Mouse (Mus musculus) cortical plate, adult 2 months (tissue): ENCODE measurements around the gene Smad9.

Experiments
- CTCF ChIP-seq: fragments of 200-500 bp; IDR thresholded peaks from 2 replicates; pipeline ENCODE4 v1.5.1; 2011; ENCODE audit warnings: mild to moderate bottlenecking, control low read depth, low read length; ENCODE audit not compliant: insufficient read depth; ENCODE audit errors: extremely low read depth
- POLR2A ChIP-seq: fragments of 200-500 bp; IDR thresholded peaks from 2 replicates; pipeline ENCODE4 v1.6.1; 2011; ENCODE audit warnings: mild to moderate bottlenecking, low read length, control low read depth; ENCODE audit not compliant: insufficient read depth; ENCODE audit errors: extremely low read depth

DNA sequence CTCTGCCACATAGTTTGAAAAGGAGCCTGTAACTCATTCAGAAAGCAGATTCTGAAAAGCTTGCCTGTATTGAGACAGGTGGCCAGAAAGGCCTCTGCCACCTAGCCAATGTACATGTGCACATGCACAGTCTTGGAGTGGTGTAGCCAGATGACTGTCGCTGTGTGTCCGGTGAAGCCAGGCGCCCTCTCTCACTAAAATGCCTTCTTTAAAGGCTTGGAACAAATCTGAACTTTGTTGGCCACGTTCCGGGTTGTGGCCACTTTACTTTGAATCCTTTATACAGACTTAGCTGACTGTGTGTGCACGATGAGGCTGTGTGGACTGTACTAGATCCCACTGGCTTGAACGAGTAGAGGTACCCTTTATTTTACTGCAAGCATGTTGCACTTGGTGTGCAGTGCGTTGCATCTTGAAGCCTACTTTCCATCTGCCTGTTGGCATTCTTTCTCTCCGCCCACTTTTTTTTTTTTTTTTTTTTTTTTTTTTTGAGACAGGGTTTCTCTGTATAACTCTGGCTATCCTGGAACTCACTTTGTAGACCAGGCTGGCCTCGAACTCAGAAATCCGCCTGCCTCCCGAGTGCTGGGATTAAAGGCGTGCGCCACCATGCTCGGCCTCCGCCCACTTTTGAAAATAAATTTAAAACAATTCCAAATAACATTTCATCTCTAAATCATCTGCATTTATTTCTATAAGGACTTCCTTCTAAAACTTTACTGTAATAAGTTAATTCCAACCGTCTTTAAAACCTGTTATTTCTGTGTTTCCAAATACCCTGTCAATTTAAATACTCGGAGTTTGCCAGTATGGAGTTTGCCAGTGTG, 19.1 kb upstream of the Smad9 start:
- TF ChIP-seq POLR2A (no peak), CTCF (no peak)
